Mouse (Mus musculus): ENCODE results near the gene Casp2. TPM values are rescaled to one million over a fixed set of nuclear protein-coding genes. Genes with fewer than 3 reads are reported as not detected.

The Casp2 gene
- polyA plus RNA-seq (2017; shearing (Covaris generic)) = 37.6 TPM

GRCm38 (mm10) chr6:42264626-42265312 is at the start of gene Casp2:
Gene Casp2, plus strand, starts transcription at chr6:42264985.

GRCm38 (mm10) chr6:42215028-42215427 is 49.8 kb upstream of the Casp2 start, which contains the start of gene Tas2r144:
Gene Tas2r144, plus strand, starts transcription at chr6:42215328.

GRCm38 (mm10) chr6:42245711-42246353 is 19.0 kb upstream of the Casp2 start, which contains the start of gene Gstk1:
Gene Gstk1, plus strand, starts transcription at chr6:42245935.

GRCm38 (mm10) chr6:42261524-42262170 is 3.1 kb upstream of the Casp2 start, which contains the start of gene Tmem139:
Gene Tmem139, plus strand, starts transcription at chr6:42261970.

GRCm38 (mm10) chr6:42286448-42286847 is 21.7 kb downstream of the Casp2 start, which contains the start of gene Clcn1:
Gene Clcn1, plus strand, starts transcription at chr6:42286685.

DNA sequence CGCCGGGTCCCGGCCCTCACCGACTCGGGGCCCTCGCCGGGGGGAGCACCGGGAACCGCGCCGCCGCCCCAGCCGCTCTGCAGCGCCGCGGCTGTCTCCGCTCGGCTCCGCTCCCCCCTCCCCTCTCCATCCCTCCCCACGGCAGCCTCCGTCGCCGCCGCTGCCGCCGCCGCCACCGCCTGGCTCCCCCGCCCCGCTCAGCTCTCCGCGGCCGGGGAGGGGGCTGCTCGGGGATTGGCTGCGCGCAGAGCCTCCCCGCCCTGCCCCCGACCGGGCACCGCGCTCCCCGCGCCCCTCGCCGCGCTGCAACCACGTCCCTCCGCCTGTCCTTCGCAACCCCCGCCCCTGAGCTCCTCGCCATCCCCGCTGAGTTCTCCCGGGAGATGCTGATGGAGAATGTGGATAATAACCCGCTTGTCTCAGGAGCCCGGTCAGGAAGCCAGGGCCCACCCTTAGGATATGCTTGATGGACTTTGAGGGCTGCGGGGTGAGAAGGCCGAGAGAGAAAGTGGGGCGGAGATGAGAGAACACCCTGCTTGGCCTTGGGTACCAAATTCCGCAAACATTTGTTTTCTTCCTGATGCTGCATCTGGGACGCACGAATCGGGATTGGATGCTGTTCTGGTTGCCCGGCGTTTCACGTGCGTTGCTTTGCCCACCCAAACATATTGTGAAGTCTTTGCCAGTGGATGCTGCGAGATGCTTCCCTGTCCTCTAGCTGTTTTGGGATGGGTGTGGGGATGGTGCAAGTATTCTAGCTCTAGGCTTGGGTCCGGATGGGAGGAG is 59.9 kb downstream of the Casp2 start, which contains the start of gene Fam131b:
Gene Fam131b (minus strand): TSS at position 162 of the 786 bp plus-strand sequence.

Other genes starting within 250 kb of the Casp2 start
- gene Sva, start 226.6 kb upstream of the Casp2 start, polyA plus RNA-seq (2017; shearing (Covaris generic)) = not detected
- gene Tas2r139, start 124.0 kb upstream of the Casp2 start, polyA plus RNA-seq (2017; shearing (Covaris generic)) = not detected
- gene Tas2r144, start 49.7 kb upstream of the Casp2 start, polyA plus RNA-seq (2017; shearing (Covaris generic)) = not detected
- 7.2 TPM for gene Gstk1, start 19.1 kb upstream of the Casp2 start, polyA plus RNA-seq (2017; shearing (Covaris generic))
- gene Tmem139, start 3.0 kb upstream of the Casp2 start, polyA plus RNA-seq (2017; shearing (Covaris generic)) = not detected
- not detected for gene Clcn1, start 21.7 kb downstream of the Casp2 start, polyA plus RNA-seq (2017; shearing (Covaris generic))
- gene Fam131b, start 59.7 kb downstream of the Casp2 start, polyA plus RNA-seq (2017; shearing (Covaris generic)) = not detected
- 202 TPM for gene Zyx, start 84.6 kb downstream of the Casp2 start, polyA plus RNA-seq (2017; shearing (Covaris generic))
- 0.76 TPM for gene Epha1, start 108.3 kb downstream of the Casp2 start, polyA plus RNA-seq (2017; shearing (Covaris generic))
- not detected for gene Tas2r143, start 135.3 kb downstream of the Casp2 start, polyA plus RNA-seq (2017; shearing (Covaris generic))
- gene Tas2r135, start 140.4 kb downstream of the Casp2 start, polyA plus RNA-seq (2017; shearing (Covaris generic)) = not detected
- gene Tas2r126, start 169.6 kb downstream of the Casp2 start, polyA plus RNA-seq (2017; shearing (Covaris generic)) = not detected
- gene Olfr458, start 200.2 kb downstream of the Casp2 start, polyA plus RNA-seq (2017; shearing (Covaris generic)) = not detected
- 0.55 TPM for gene Olfr457, start 211.3 kb downstream of the Casp2 start, polyA plus RNA-seq (2017; shearing (Covaris generic))
- not detected for gene Olfr456, start 222.2 kb downstream of the Casp2 start, polyA plus RNA-seq (2017; shearing (Covaris generic))